Mouse (Mus musculus) liver, embryonic 13.5 days (tissue): ENCODE measurements at regions not wholly inside any gene's neighbourhood (a gene's known extent, or its start where the extent isn't known, plus 50 kb on each side); places are given as distances from the start of the nearest gene placed in this dataset.

Experiments
- ATAC-seq: fragments of 200-750 bp; cut with Nextera tagmentation; 2 replicates; pipeline ENCODE4 v1.8.0; 2017; ENCODE audit warnings: low read depth, mild to moderate bottlenecking, moderate number of reproducible peaks, moderate library complexity
- DNase-seq: peaks from one replicate; pipeline ENCODE4 v3.0.0; 2022
- H3K27ac ChIP-seq: fragments of 300-500 bp; sonication (generic); 2 replicates; pipeline ENCODE4 v1.5.1; 2015; ENCODE audit warnings: moderate library complexity, mild to moderate bottlenecking, inconsistent platforms
- H3K27me3 ChIP-seq: fragments of 300-500 bp; sonication (generic); 2 replicates; pipeline ENCODE4 v1.6.1; 2015; ENCODE audit warnings: mild to moderate bottlenecking, inconsistent platforms
- H3K36me3 ChIP-seq: fragments of 300-500 bp; sonication (generic); 2 replicates; pipeline ENCODE4 v1.6.1; 2015; ENCODE audit warnings: mild to moderate bottlenecking, inconsistent platforms
- H3K4me1 ChIP-seq: fragments of 300-500 bp; sonication (generic); replicated peaks from 2 replicates; pipeline ENCODE4 v1.6.1; 2015; ENCODE audit warnings: inconsistent platforms
- H3K4me2 ChIP-seq: fragments of 300-500 bp; sonication (generic); 2 replicates; pipeline ENCODE4 v1.6.1; 2015; ENCODE audit warnings: inconsistent platforms, mild to moderate bottlenecking, moderate library complexity
- H3K4me3 ChIP-seq: fragments of 300-500 bp; sonication (generic); replicated peaks from 2 replicates; pipeline ENCODE4 v1.5.1; 2015; ENCODE audit warnings: mild to moderate bottlenecking, inconsistent platforms
- H3K9ac ChIP-seq: fragments of 300-500 bp; sonication (generic); 2 replicates; pipeline ENCODE4 v1.6.1; 2015; ENCODE audit warnings: mild to moderate bottlenecking, inconsistent platforms
- H3K9me3 ChIP-seq: fragments of 300-500 bp; sonication (generic); replicated peaks from 2 replicates; pipeline ENCODE4 v1.6.1; 2016; ENCODE audit warnings: inconsistent platforms
- WGBS: fragments of 180-500 bp; shearing (Covaris S2); methylation state at CpG from one replicate; pipeline ENCODE4 v1.1.7; 2015; ENCODE audit not compliant: insufficient replicate concordance; 5-methylcytosine and 5-hydroxymethylcytosine counted together

GRCm38 (mm10) chr12:7820006-7820704 lies 157.3 kb upstream of the Apob start:
- Histone ChIP-seq H3K4me2 (no peak overlapping the region), H3K4me1 (no peaks in the 10 kb centered on the region), H3K9me3 (no peaks in the 10 kb centered on the region), H3K27me3 (no peaks in the 10 kb centered on the region), H3K4me3 (no peak overlapping the region), H3K9ac (no peak overlapping the region), H3K36me3 (no peaks in the 10 kb centered on the region), H3K27ac (no peak overlapping the region)
- no peak for DNase-seq
- ATAC-seq: peak; percentile 43; the same call in 1 of the 2 replicates
- WGBS: 56% methylated on average over 4 of the region's 4 CpGs

GRCm38 (mm10) chr12:7820718-7821117 lies 156.7 kb upstream of the Apob start:
- H3K4me3 ChIP-seq: no peak overlapping the region
- H3K27me3 ChIP-seq: no peaks in the 10 kb centered on the region
- no peaks in the 10 kb centered on the region for H3K36me3 ChIP-seq
- ATAC-seq: no peak
- no peak for DNase-seq
- H3K27ac ChIP-seq: no peak overlapping the region
- H3K4me2 ChIP-seq: no peak overlapping the region
- no peaks in the 10 kb centered on the region; the same call in 1 of the 2 replicates for H3K9me3 ChIP-seq
- no peaks in the 10 kb centered on the region for H3K4me1 ChIP-seq
- no peak overlapping the region for H3K9ac ChIP-seq
- WGBS: 51% methylated on average over 2 of the region's 2 CpGs

GRCm38 (mm10) chr12:7835731-7836130 lies 141.7 kb upstream of the Apob start:
- ATAC-seq (no peak), DNase-seq (no peak)
- 51% methylated on average over 3 of the region's 3 CpGs for WGBS
- H3K4me1 ChIP-seq: no peaks in the 10 kb centered on the region
- H3K4me3 ChIP-seq: no peak overlapping the region
- no peaks in the 10 kb centered on the region for H3K9me3 ChIP-seq
- no peaks in the 10 kb centered on the region for H3K36me3 ChIP-seq
- H3K27me3 ChIP-seq: no peaks in the 10 kb centered on the region
- H3K27ac ChIP-seq: no peak overlapping the region
- H3K9ac ChIP-seq: no peak overlapping the region
- H3K4me2 ChIP-seq: no peak overlapping the region

- 67% methylated on average over 2 of the region's 2 CpGs for WGBS
- H3K4me3 ChIP-seq: no peak overlapping the region
These were observed 123.6 kb upstream of the Apob start for GRCm38 (mm10) chr12:7853876-7854275.

GRCm38 (mm10) chr12:7855683-7856082 lies 121.8 kb upstream of the Apob start:
- no peak overlapping the region for H3K9ac ChIP-seq
- no peaks in the 10 kb centered on the region for H3K36me3 ChIP-seq
- no peaks in the 10 kb centered on the region for H3K9me3 ChIP-seq
- H3K4me1 ChIP-seq: no peaks in the 10 kb centered on the region
- H3K4me2 ChIP-seq: no peak overlapping the region
- WGBS: 54% methylated on average over 2 of the region's 2 CpGs
- DNase-seq: no peak
- no peak overlapping the region for H3K4me3 ChIP-seq
- H3K27ac ChIP-seq: no peak overlapping the region
- no peaks in the 10 kb centered on the region for H3K27me3 ChIP-seq
- ATAC-seq: no peak

More at GRCm38 (mm10) chr12:7853876-7854275, 123.6 kb upstream of the Apob start:
- no peaks in the 10 kb centered on the region for H3K4me1 ChIP-seq
- no peaks in the 10 kb centered on the region for H3K9me3 ChIP-seq
- no peak overlapping the region for H3K4me2 ChIP-seq
- H3K9ac ChIP-seq: no peak overlapping the region
- DNase-seq: no peak
- ATAC-seq: no peak
- H3K27ac ChIP-seq: no peak overlapping the region
- H3K36me3 ChIP-seq: no peaks in the 10 kb centered on the region
- no peaks in the 10 kb centered on the region for H3K27me3 ChIP-seq

GRCm38 (mm10) chr12:7859533-7859932 lies 117.9 kb upstream of the Apob start:
- WGBS: 64% methylated on average over 28 of the region's 28 CpGs
- no peak for DNase-seq
- Histone ChIP-seq H3K9ac (no peak overlapping the region), H3K36me3 (no peaks in the 10 kb centered on the region), H3K9me3 (no peaks in the 10 kb centered on the region), H3K27me3 (no peaks in the 10 kb centered on the region), H3K4me3 (no peak overlapping the region), H3K4me2 (no peak overlapping the region), H3K27ac (no peak overlapping the region), H3K4me1 (no peaks in the 10 kb centered on the region)
- no peak for ATAC-seq

GRCm38 (mm10) chr12:7870004-7870403 lies 107.4 kb upstream of the Apob start:
- DNase-seq (no peak), ATAC-seq (no peak)
- Histone ChIP-seq H3K36me3 (no peaks in the 10 kb centered on the region), H3K9ac (no peak overlapping the region), H3K27me3 (no peaks in the 10 kb centered on the region), H3K4me2 (no peak overlapping the region), H3K9me3 (no peaks in the 10 kb centered on the region), H3K4me1 (no peaks in the 10 kb centered on the region), H3K27ac (no peak overlapping the region), H3K4me3 (no peak overlapping the region)
- WGBS: 51% methylated on average over 3 of the region's 3 CpGs

- 71% methylated on average over 5 of the region's 5 CpGs for WGBS
- ATAC-seq (no peak), DNase-seq (no peak)
- Histone ChIP-seq H3K9me3 (no peaks in the 10 kb centered on the region), H3K27ac (no peak overlapping the region), H3K36me3 (no peaks in the 10 kb centered on the region), H3K9ac (no peak overlapping the region), H3K27me3 (no peaks in the 10 kb centered on the region), H3K4me2 (no peak overlapping the region), H3K4me3 (no peak overlapping the region), H3K4me1 (no peaks in the 10 kb centered on the region)
These were observed 107.0 kb upstream of the Apob start for GRCm38 (mm10) chr12:7870473-7870872.

GRCm38 (mm10) chr12:7875454-7875853 lies 102.0 kb upstream of the Apob start:
- Histone ChIP-seq H3K4me2 (no peak overlapping the region), H3K9me3 (no peaks in the 10 kb centered on the region), H3K27ac (no peak overlapping the region), H3K27me3 (no peaks in the 10 kb centered on the region), H3K4me3 (no peak overlapping the region), H3K36me3 (no peaks in the 10 kb centered on the region), H3K9ac (no peak overlapping the region), H3K4me1 (no peaks in the 10 kb centered on the region)
- ATAC-seq (no peak), DNase-seq (no peak)
- WGBS: 31% methylated on average over 2 of the region's 2 CpGs

GRCm38 (mm10) chr12:7876302-7877063 lies 101.0 kb upstream of the Apob start:
- no peak for DNase-seq
- H3K4me1 ChIP-seq: no peaks in the 10 kb centered on the region
- H3K9ac ChIP-seq: no peak overlapping the region
- H3K27me3 ChIP-seq: no peaks in the 10 kb centered on the region
- H3K9me3 ChIP-seq: no peaks in the 10 kb centered on the region
- no peak for ATAC-seq
- H3K4me3 ChIP-seq: no peak overlapping the region
- no peak overlapping the region for H3K4me2 ChIP-seq
- 62% methylated on average over 11 of the region's 11 CpGs for WGBS
- no peaks in the 10 kb centered on the region for H3K36me3 ChIP-seq
- H3K27ac ChIP-seq: no peak overlapping the region

GRCm38 (mm10) chr12:7878761-7879160 lies 98.7 kb upstream of the Apob start:
- Histone ChIP-seq H3K27me3 (no peaks in the 10 kb centered on the region), H3K36me3 (no peaks in the 10 kb centered on the region), H3K9me3 (no peaks in the 10 kb centered on the region; the same call in 1 of the 2 replicates), H3K4me1 (no peaks in the 10 kb centered on the region), H3K27ac (no peak overlapping the region), H3K9ac (no peak overlapping the region), H3K4me3 (no peak overlapping the region), H3K4me2 (no peak overlapping the region)
- WGBS: 77% methylated on average over 5 of the region's 5 CpGs
- DNase-seq: no peak
- ATAC-seq: no peak

GRCm38 (mm10) chr12:7896156-7896555 lies 81.3 kb upstream of the Apob start:
- Histone ChIP-seq H3K27me3 (no peaks in the 10 kb centered on the region), H3K4me2 (no peak overlapping the region), H3K4me3 (no peak overlapping the region), H3K27ac (no peak overlapping the region), H3K9ac (no peak overlapping the region), H3K4me1 (no peaks in the 10 kb centered on the region), H3K9me3 (no peaks in the 10 kb centered on the region; the same call in 1 of the 2 replicates), H3K36me3 (no peaks in the 10 kb centered on the region)
- WGBS: 31% methylated on average over 2 of the region's 2 CpGs
- ATAC-seq (no peak), DNase-seq (no peak)
